Mouse (Mus musculus) midbrain, embryonic 11.5 days (tissue): ENCODE measurements around the gene Klrc2. TPM values are rescaled to one million over a fixed set of nuclear protein-coding genes. Genes with fewer than 3 reads are reported as not detected.

Experiments
- ATAC-seq: fragments of 200-750 bp; cut with Nextera tagmentation; 2 replicates; pipeline ENCODE4 v1.8.0; 2017; ENCODE audit warnings: moderate TSS enrichment, moderate library complexity; ENCODE audit not compliant: low FRiP score
- DNase-seq: peaks from one replicate; pipeline ENCODE4 v3.0.0; 2015; ENCODE audit warnings: low spot score; ENCODE audit errors: missing footprints
- H3K27ac ChIP-seq: fragments of 300-500 bp; sonication (generic); 2 replicates; pipeline ENCODE4 v1.5.1; 2014; ENCODE audit warnings: low read depth, low read length
- H3K27me3 ChIP-seq: fragments of 300-500 bp; sonication (generic); 2 replicates; pipeline ENCODE4 v1.6.1; 2014; ENCODE audit warnings: mild to moderate bottlenecking, low read length, moderate library complexity, mixed read lengths; ENCODE audit not compliant: control insufficient read depth, insufficient read depth
- H3K36me3 ChIP-seq: fragments of 300-500 bp; sonication (generic); 2 replicates; pipeline ENCODE4 v1.6.1; 2014; ENCODE audit warnings: mild to moderate bottlenecking, low read length, moderate library complexity, mixed read lengths; ENCODE audit not compliant: control insufficient read depth, insufficient read depth
- H3K4me1 ChIP-seq: fragments of 300-500 bp; sonication (generic); 2 replicates; pipeline ENCODE4 v1.6.1; 2014; ENCODE audit warnings: low read length; ENCODE audit not compliant: control insufficient read depth, insufficient read depth
- H3K4me2 ChIP-seq: fragments of 300-500 bp; sonication (generic); 2 replicates; pipeline ENCODE4 v1.6.1; 2014; ENCODE audit warnings: mild to moderate bottlenecking, moderate library complexity
- H3K4me3 ChIP-seq: fragments of 300-500 bp; sonication (generic); 2 replicates; pipeline ENCODE4 v1.5.1; 2014; ENCODE audit warnings: low read depth, low read length
- H3K9ac ChIP-seq: fragments of 300-500 bp; sonication (generic); 2 replicates; pipeline ENCODE4 v1.6.1; 2014; ENCODE audit warnings: low read length
- H3K9me3 ChIP-seq: fragments of 300-500 bp; sonication (generic); 2 replicates; pipeline ENCODE4 v1.6.1; 2016; ENCODE audit warnings: low read length; ENCODE audit not compliant: control insufficient read depth
- microRNA-seq: library from miRNA; unstranded; fragments of <30 nt; microRNA quantifications from one replicate; pipeline ENCODE4, GENCODE M21; 2017
- polyA plus RNA-seq: library from polyadenylated mRNA; unstranded; fragments of >200 nt; fragmentation: Nextera tagmentation; extraction: Ambion mirVana; gene quantifications from 2 replicates; pipeline ENCODE4 v1.2.1, GENCODE M21; 2014

Gene Klrc2
- polyA plus RNA-seq, 1 experiment from 2014 or later = not detected

DNA sequence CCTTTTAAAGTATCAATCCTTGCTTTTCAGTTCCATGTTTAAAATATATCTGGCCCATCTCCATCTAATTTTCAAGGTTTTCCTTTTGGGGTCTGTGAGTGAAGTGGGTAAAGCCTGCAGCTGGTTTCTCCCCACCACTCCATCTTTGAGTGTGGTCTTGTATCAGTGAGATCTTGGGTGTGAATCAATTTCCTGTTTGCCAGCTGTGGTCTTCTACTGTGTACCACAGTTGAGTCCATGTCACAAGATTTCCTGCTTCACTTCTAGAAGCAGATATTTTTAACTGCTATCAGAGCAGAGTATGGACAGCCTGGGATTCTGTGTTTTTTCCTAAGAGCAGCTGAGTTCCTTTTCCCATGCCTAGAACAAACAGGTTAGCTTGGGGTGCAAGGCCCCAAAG is 52.1 kb downstream of the Klrc2 start:
- Histone ChIP-seq H3K9ac (no peak overlapping the region), H3K4me2 (no peak overlapping the region)

More for the DNA sequence above, 52.1 kb downstream of the Klrc2 start:
- H3K4me3 ChIP-seq = no peak overlapping the region
- no peaks in the 10 kb centered on the region for H3K9me3 ChIP-seq
- ATAC-seq (no peak), DNase-seq (no peak)
- no peak overlapping the region for H3K27ac ChIP-seq
- no peaks in the 10 kb centered on the region for H3K27me3 ChIP-seq
- no peaks in the 10 kb centered on the region for H3K36me3 ChIP-seq
- H3K4me1 ChIP-seq = no peaks in the 10 kb centered on the region

Small RNAs within 50 kb of the gene (microRNA-seq; reads per million reads assigned to microRNA genes)
- not detected for gene Mir680-1

Other genes starting within 250 kb of the Klrc2 start
- 1.2 and 1.3 TPM in 2 replicates for gene Clec1a, start 208.7 kb downstream of the Klrc2 start, polyA plus RNA-seq
- gene Olr1, start 153.5 kb downstream of the Klrc2 start, polyA plus RNA-seq = 0.06 TPM in 1 of 2 replicates, not detected in the other
- not detected in 2 replicates for gene Tmem52b, start 148.1 kb downstream of the Klrc2 start, polyA plus RNA-seq
- gene Gabarapl1, start 127.5 kb downstream of the Klrc2 start, polyA plus RNA-seq = 22.7 and 24.5 TPM in 2 replicates
- gene Klre1, start 82.8 kb downstream of the Klrc2 start, polyA plus RNA-seq = not detected in 2 replicates
- gene Klrd1, start 68.9 kb downstream of the Klrc2 start, polyA plus RNA-seq = not detected in 2 replicates
- 0.14 and 0.21 TPM in 2 replicates for gene Klrk1, start 36.8 kb downstream of the Klrc2 start, polyA plus RNA-seq
- gene Klrc3, start 17.4 kb downstream of the Klrc2 start, polyA plus RNA-seq = not detected in 2 replicates
- gene Klrc1, start 18.3 kb upstream of the Klrc2 start, polyA plus RNA-seq = not detected in 2 replicates
- gene Klri1, start 56.4 kb upstream of the Klrc2 start, polyA plus RNA-seq = not detected in 2 replicates
- not detected in 2 replicates for gene Klri2, start 79.8 kb upstream of the Klrc2 start, polyA plus RNA-seq
- not detected in 2 replicates for gene Gm156, start 123.6 kb upstream of the Klrc2 start, polyA plus RNA-seq
- not detected in 2 replicates for gene Gm17631, start 202.0 kb upstream of the Klrc2 start, polyA plus RNA-seq
- gene Klra17, start 216.0 kb upstream of the Klrc2 start, polyA plus RNA-seq = not detected in 2 replicates